Mouse (Mus musculus): ENCODE measurements around the gene Arhgef28. TPM values are rescaled to one million over a fixed set of nuclear protein-coding genes. Genes with fewer than 3 reads are reported as not detected.
A peak's percentile ranks its signal among the peaks of the same experiment; 100 is the strongest.

Gene Arhgef28
- total and polyA plus RNA-seq, 2 experiments from 2014 or later = 33.9 to 38.7 TPM

- no peak overlapping the region for H3K4me2 ChIP-seq (ENCODE audit: low read depth)
- H3K27me3 ChIP-seq (ENCODE audit: insufficient read depth, low read length) = no peaks in the 10 kb centered on the region
- no peaks in the 10 kb centered on the region for H3K4me1 ChIP-seq (ENCODE audit: insufficient read depth)
- TF ChIP-seq CTCF (IDR thresholded peaks at IDR 0.05; ENCODE audit: low read depth) = no peak
- no peak overlapping the region for H3K4me3 ChIP-seq (ENCODE audit: low read depth, low read length)
- no peaks in the 10 kb centered on the region for H3K9me3 ChIP-seq (ENCODE audit: low read length)
- ATAC-seq (no peak), DNase-seq (no peak)
- no peak overlapping the region for H3K27ac ChIP-seq (ENCODE audit: low read depth, low read length)
- 65% methylated on average over 5 of the region's 5 CpGs for WGBS
- H3K9ac ChIP-seq = no peak overlapping the region
- H3K36me3 ChIP-seq (ENCODE audit: insufficient read depth) = no peaks in the 10 kb centered on the region
Measured at GRCm38 (mm10) chr13:98147532-98147931, 58.7 kb downstream of the Arhgef28 start.

GRCm38 (mm10) chr13:98146573-98147160 is 59.6 kb downstream of the Arhgef28 start:
- Histone ChIP-seq H3K27ac (ENCODE audit: low read depth, low read length) (no peak overlapping the region), H3K4me2 (ENCODE audit: low read depth) (no peak overlapping the region), H3K4me1 (ENCODE audit: insufficient read depth) (no peaks in the 10 kb centered on the region), H3K9me3 (ENCODE audit: low read length) (no peaks in the 10 kb centered on the region), H3K36me3 (ENCODE audit: insufficient read depth) (no peaks in the 10 kb centered on the region), H3K27me3 (ENCODE audit: insufficient read depth, low read length) (no peaks in the 10 kb centered on the region), H3K4me3 (ENCODE audit: low read depth, low read length) (no peak overlapping the region), H3K9ac (no peak overlapping the region)
- DNase-seq (no peak), ATAC-seq (no peak)
- no peak for TF ChIP-seq CTCF (IDR thresholded peaks at IDR 0.05; ENCODE audit: low read depth)
- 72% methylated on average over 8 of the region's 8 CpGs for WGBS

GRCm38 (mm10) chr13:98145310-98145709 is 60.9 kb downstream of the Arhgef28 start:
- no peaks in the 10 kb centered on the region for H3K36me3 ChIP-seq (ENCODE audit: insufficient read depth)
- TF ChIP-seq CTCF (IDR thresholded peaks at IDR 0.05; ENCODE audit: low read depth) = no peak
- H3K4me1 ChIP-seq (ENCODE audit: insufficient read depth) = no peaks in the 10 kb centered on the region
- H3K4me2 ChIP-seq (ENCODE audit: low read depth) = no peak overlapping the region
- H3K27ac ChIP-seq (ENCODE audit: low read depth, low read length) = no peak overlapping the region
- DNase-seq (no peak), ATAC-seq (no peak)
- no peak overlapping the region for H3K4me3 ChIP-seq (ENCODE audit: low read depth, low read length)
- no peaks in the 10 kb centered on the region for H3K27me3 ChIP-seq (ENCODE audit: insufficient read depth, low read length)
- no peaks in the 10 kb centered on the region for H3K9me3 ChIP-seq (ENCODE audit: low read length)
- no peak overlapping the region for H3K9ac ChIP-seq
- 85% methylated on average over 7 of the region's 7 CpGs for WGBS

- no peaks in the 10 kb centered on the region for H3K36me3 ChIP-seq (ENCODE audit: insufficient read depth)
- no peak overlapping the region for H3K9ac ChIP-seq
- no peak for ATAC-seq
- no peaks in the 10 kb centered on the region for H3K4me1 ChIP-seq (ENCODE audit: insufficient read depth)
- H3K4me2 ChIP-seq (ENCODE audit: low read depth) = no peak overlapping the region
- H3K9me3 ChIP-seq (ENCODE audit: low read length) = no peaks in the 10 kb centered on the region
- 93% methylated on average over 10 of the region's 10 CpGs for WGBS
- no peaks in the 10 kb centered on the region for H3K27me3 ChIP-seq (ENCODE audit: insufficient read depth, low read length)
- DNase-seq = no peak
- no peak for TF ChIP-seq CTCF (IDR thresholded peaks at IDR 0.05; ENCODE audit: low read depth)
- no peak overlapping the region for H3K4me3 ChIP-seq (ENCODE audit: low read depth, low read length)
- H3K27ac ChIP-seq (ENCODE audit: low read depth, low read length) = no peak overlapping the region
Measured at GRCm38 (mm10) chr13:98143000-98143399, 63.2 kb downstream of the Arhgef28 start.

GRCm38 (mm10) chr13:98140626-98141025 is 65.6 kb downstream of the Arhgef28 start:
- H3K4me3 ChIP-seq (ENCODE audit: low read depth, low read length) = no peak overlapping the region
- no peaks in the 10 kb centered on the region for H3K27me3 ChIP-seq (ENCODE audit: insufficient read depth, low read length)
- WGBS = 80% methylated on average over 9 of the region's 9 CpGs
- DNase-seq (no peak), ATAC-seq (no peak)
- no peak for TF ChIP-seq CTCF (IDR thresholded peaks at IDR 0.05; ENCODE audit: low read depth)
- H3K4me1 ChIP-seq (ENCODE audit: insufficient read depth) = no peaks in the 10 kb centered on the region
- no peak overlapping the region for H3K4me2 ChIP-seq (ENCODE audit: low read depth)
- no peak overlapping the region for H3K9ac ChIP-seq
- no peak overlapping the region for H3K27ac ChIP-seq (ENCODE audit: low read depth, low read length)
- no peaks in the 10 kb centered on the region for H3K9me3 ChIP-seq (ENCODE audit: low read length)
- no peaks in the 10 kb centered on the region for H3K36me3 ChIP-seq (ENCODE audit: insufficient read depth)

- Histone ChIP-seq H3K4me3 (ENCODE audit: low read depth, low read length) (no peak overlapping the region), H3K4me1 (ENCODE audit: insufficient read depth) (no peaks in the 10 kb centered on the region), H3K9me3 (ENCODE audit: low read length) (no peaks in the 10 kb centered on the region), H3K27ac (ENCODE audit: low read depth, low read length) (no peak overlapping the region), H3K4me2 (ENCODE audit: low read depth) (no peak overlapping the region), H3K36me3 (ENCODE audit: insufficient read depth) (no peaks in the 10 kb centered on the region), H3K9ac (no peak overlapping the region), H3K27me3 (ENCODE audit: insufficient read depth, low read length) (no peaks in the 10 kb centered on the region)
- ATAC-seq (no peak), DNase-seq (no peak)
- WGBS = 79% methylated on average over 4 of the region's 4 CpGs
- no peak for TF ChIP-seq CTCF (IDR thresholded peaks at IDR 0.05; ENCODE audit: low read depth)
Measured at GRCm38 (mm10) chr13:98138786-98139185, 67.5 kb downstream of the Arhgef28 start.

- 0 out of 2 replicates have a peak, but pooled peaks have one; percentile 43 for ATAC-seq
- Histone ChIP-seq H3K27ac (ENCODE audit: low read depth, low read length) (peak overlapping the region; percentile 50; the same call in 1 of the 2 replicates), H3K27me3 (ENCODE audit: insufficient read depth, low read length) (no peaks in the 10 kb centered on the region), H3K9ac (no peak overlapping the region), H3K9me3 (ENCODE audit: low read length) (no peaks in the 10 kb centered on the region), H3K36me3 (ENCODE audit: insufficient read depth) (no peaks in the 10 kb centered on the region), H3K4me1 (ENCODE audit: insufficient read depth) (no peaks in the 10 kb centered on the region), H3K4me2 (ENCODE audit: low read depth) (0 out of 2 replicates have a peak overlapping the region, but pooled peaks have one; percentile 5), H3K4me3 (ENCODE audit: low read depth, low read length) (no peak overlapping the region)
- TF ChIP-seq CTCF (IDR thresholded peaks at IDR 0.05; ENCODE audit: low read depth) = no peak
- DNase-seq = no peak
- 48% methylated on average over 12 of the region's 12 CpGs for WGBS
Measured at GRCm38 (mm10) chr13:98135890-98136555, 70.2 kb downstream of the Arhgef28 start.

All from forebrain, postnatal 0 days (tissue).